Mouse (Mus musculus): ENCODE results near the gene Cabin1. TPM values are rescaled to one million over a fixed set of nuclear protein-coding genes. Genes with fewer than 3 reads are reported as not detected.

The Cabin1 gene
- total and polyA plus RNA-seq, 3 experiments: 27.2 to 115 (median 54.9) TPM

Other genes starting within 250 kb of the Cabin1 start
- gene Snrpd3, start 246.8 kb downstream of the Cabin1 start, total RNA-seq (2012; rRNA removed): 155 TPM in 2 replicates
- gene Snrpd3, start 246.8 kb downstream of the Cabin1 start, polyA plus RNA-seq (2012; ENCODE audit: insufficient read depth in 1 of 2, insufficient read length in 2 of 2, low read depth in 1 of 2, low replicate concordance in 2 of 2, missing spikeins in 1 of 2): 100 to 1,000 TPM in 1 of 2 experiments, not detected in 1; 643 TPM
- 17.7 and 18.7 TPM in 2 replicates for gene Gucd1, start 246.4 kb downstream of the Cabin1 start, total RNA-seq (2012; rRNA removed)
- gene Gucd1, start 246.4 kb downstream of the Cabin1 start, polyA plus RNA-seq (2012; ENCODE audit: insufficient read depth in 1 of 2, insufficient read length in 2 of 2, low read depth in 1 of 2, low replicate concordance in 2 of 2, missing spikeins in 1 of 2): 10 to 100 TPM in 1 of 2 experiments, not detected in 1; 30.7 TPM
- not detected in 2 replicates for gene Lrrc75b, start 204.0 kb downstream of the Cabin1 start, total RNA-seq (2012; rRNA removed)
- gene Lrrc75b, start 204.0 kb downstream of the Cabin1 start, polyA plus RNA-seq (2012; ENCODE audit: insufficient read depth in 1 of 2, insufficient read length in 2 of 2, low read depth in 1 of 2, low replicate concordance in 2 of 2, missing spikeins in 1 of 2): not detected
- 0.46 and 1.4 TPM in 2 replicates for gene Ggt1, start 202.7 kb downstream of the Cabin1 start, total RNA-seq (2012; rRNA removed)
- gene Ggt1, start 202.7 kb downstream of the Cabin1 start, polyA plus RNA-seq (2012; ENCODE audit: insufficient read depth in 1 of 2, insufficient read length in 2 of 2, low read depth in 1 of 2, low replicate concordance in 2 of 2, missing spikeins in 1 of 2): 1 to 10 TPM in 1 of 2 experiments, not detected in 1; 3.2 TPM
- gene Ggt5, start 175.0 kb downstream of the Cabin1 start, total RNA-seq (2012; rRNA removed): 0.03 TPM in 1 of 2 replicates, not detected in the other
- gene Ggt5, start 175.0 kb downstream of the Cabin1 start, polyA plus RNA-seq (2012; ENCODE audit: insufficient read depth in 1 of 2, insufficient read length in 2 of 2, low read depth in 1 of 2, low replicate concordance in 2 of 2, missing spikeins in 1 of 2): under 1 TPM in 1 of 2 experiments, not detected in 1; 0.11 TPM
- 0.07 and 0.12 TPM in 2 replicates for gene Susd2, start 120.3 kb downstream of the Cabin1 start, total RNA-seq (2012; rRNA removed)
- under 1 TPM in 1 of 2 experiments, not detected in 1; 0.15 TPM for gene Susd2, start 120.3 kb downstream of the Cabin1 start, polyA plus RNA-seq (2012; ENCODE audit: insufficient read depth in 1 of 2, insufficient read length in 2 of 2, low read depth in 1 of 2, low replicate concordance in 2 of 2, missing spikeins in 1 of 2)
- gene Ddt, start 9.1 kb upstream of the Cabin1 start, total RNA-seq (2012; rRNA removed): 45.1 and 48.8 TPM in 2 replicates
- 10 to 100 TPM in 1 of 2 experiments, not detected in 1; 63.4 TPM for gene Ddt, start 9.1 kb upstream of the Cabin1 start, polyA plus RNA-seq (2012; ENCODE audit: insufficient read depth in 1 of 2, insufficient read length in 2 of 2, low read depth in 1 of 2, low replicate concordance in 2 of 2, missing spikeins in 1 of 2)
- not detected in 2 replicates for gene Gm20441, start 16.6 kb upstream of the Cabin1 start, total RNA-seq (2012; rRNA removed)
- not detected for gene Gm20441, start 16.6 kb upstream of the Cabin1 start, polyA plus RNA-seq (2012; ENCODE audit: insufficient read depth in 1 of 2, insufficient read length in 2 of 2, low read depth in 1 of 2, low replicate concordance in 2 of 2, missing spikeins in 1 of 2)
- 4.0 TPM in 2 replicates for gene Gstt3, start 17.1 kb upstream of the Cabin1 start, total RNA-seq (2012; rRNA removed)
- 10 to 100 TPM in 1 of 2 experiments, not detected in 1; 10.2 TPM for gene Gstt3, start 17.1 kb upstream of the Cabin1 start, polyA plus RNA-seq (2012; ENCODE audit: insufficient read depth in 1 of 2, insufficient read length in 2 of 2, low read depth in 1 of 2, low replicate concordance in 2 of 2, missing spikeins in 1 of 2)
- gene Gstt1, start 34.2 kb upstream of the Cabin1 start, total RNA-seq (2012; rRNA removed): 1.3 and 2.0 TPM in 2 replicates
- 1 to 10 TPM in 1 of 2 experiments, not detected in 1; 3.8 TPM for gene Gstt1, start 34.2 kb upstream of the Cabin1 start, polyA plus RNA-seq (2012; ENCODE audit: insufficient read depth in 1 of 2, insufficient read length in 2 of 2, low read depth in 1 of 2, low replicate concordance in 2 of 2, missing spikeins in 1 of 2)
- not detected in 2 replicates for gene Gstt4, start 58.2 kb upstream of the Cabin1 start, total RNA-seq (2012; rRNA removed)
- not detected for gene Gstt4, start 58.2 kb upstream of the Cabin1 start, polyA plus RNA-seq (2012; ENCODE audit: insufficient read depth in 1 of 2, insufficient read length in 2 of 2, low read depth in 1 of 2, low replicate concordance in 2 of 2, missing spikeins in 1 of 2)
- gene Gstt2, start 73.1 kb upstream of the Cabin1 start, total RNA-seq (2012; rRNA removed): 4.3 and 4.9 TPM in 2 replicates
- gene Gstt2, start 73.1 kb upstream of the Cabin1 start, polyA plus RNA-seq (2012; ENCODE audit: insufficient read depth in 1 of 2, insufficient read length in 2 of 2, low read depth in 1 of 2, low replicate concordance in 2 of 2, missing spikeins in 1 of 2): 10 to 100 TPM in 1 of 2 experiments, not detected in 1; 10.9 TPM
- gene Mif, start 95.9 kb upstream of the Cabin1 start, total RNA-seq (2012; rRNA removed): 862 and 1,292 TPM in 2 replicates
- gene Mif, start 95.9 kb upstream of the Cabin1 start, polyA plus RNA-seq (2012; ENCODE audit: insufficient read depth in 1 of 2, insufficient read length in 2 of 2, low read depth in 1 of 2, low replicate concordance in 2 of 2, missing spikeins in 1 of 2): 1,000 to 10,000 TPM in 1 of 2 experiments, 100 to 1,000 TPM in 1; 817 to 2,606 TPM
- 0.23 and 0.69 TPM in 2 replicates for gene Derl3, start 129.1 kb upstream of the Cabin1 start, total RNA-seq (2012; rRNA removed)
- 1 to 10 TPM in 1 of 2 experiments, not detected in 1; 1.5 TPM for gene Derl3, start 129.1 kb upstream of the Cabin1 start, polyA plus RNA-seq (2012; ENCODE audit: insufficient read depth in 1 of 2, insufficient read length in 2 of 2, low read depth in 1 of 2, low replicate concordance in 2 of 2, missing spikeins in 1 of 2)
- gene Smarcb1, start 157.3 kb upstream of the Cabin1 start, total RNA-seq (2012; rRNA removed): 91.6 and 91.8 TPM in 2 replicates
- gene Smarcb1, start 157.3 kb upstream of the Cabin1 start, polyA plus RNA-seq (2012; ENCODE audit: insufficient read depth in 1 of 2, insufficient read length in 2 of 2, low read depth in 1 of 2, low replicate concordance in 2 of 2, missing spikeins in 1 of 2): 1,000 to 10,000 TPM in 1 of 2 experiments, 100 to 1,000 TPM in 1; 117 to 2,689 TPM
- gene Chchd10, start 168.8 kb upstream of the Cabin1 start, total RNA-seq (2012; rRNA removed): 143 and 158 TPM in 2 replicates
- 100 to 1,000 TPM in 1 of 2 experiments, not detected in 1; 428 TPM for gene Chchd10, start 168.8 kb upstream of the Cabin1 start, polyA plus RNA-seq (2012; ENCODE audit: insufficient read depth in 1 of 2, insufficient read length in 2 of 2, low read depth in 1 of 2, low replicate concordance in 2 of 2, missing spikeins in 1 of 2)
- 1.3 and 1.5 TPM in 2 replicates for gene Mmp11, start 172.2 kb upstream of the Cabin1 start, total RNA-seq (2012; rRNA removed)
- 1 to 10 TPM in 1 of 2 experiments, not detected in 1; 5.9 TPM for gene Mmp11, start 172.2 kb upstream of the Cabin1 start, polyA plus RNA-seq (2012; ENCODE audit: insufficient read depth in 1 of 2, insufficient read length in 2 of 2, low read depth in 1 of 2, low replicate concordance in 2 of 2, missing spikeins in 1 of 2)
- 0.08 and 0.26 TPM in 2 replicates for gene Gm867, start 176.3 kb upstream of the Cabin1 start, total RNA-seq (2012; rRNA removed)
- gene Gm867, start 176.3 kb upstream of the Cabin1 start, polyA plus RNA-seq (2012; ENCODE audit: insufficient read depth in 1 of 2, insufficient read length in 2 of 2, low read depth in 1 of 2, low replicate concordance in 2 of 2, missing spikeins in 1 of 2): 1 to 10 TPM in 1 of 2 experiments, not detected in 1; 1.6 TPM
- gene Vpreb3, start 178.7 kb upstream of the Cabin1 start, total RNA-seq (2012; rRNA removed): 0.27 TPM in 1 of 2 replicates, not detected in the other
- under 1 TPM in 1 of 2 experiments, not detected in 1; 0.88 TPM for gene Vpreb3, start 178.7 kb upstream of the Cabin1 start, polyA plus RNA-seq (2012; ENCODE audit: insufficient read depth in 1 of 2, insufficient read length in 2 of 2, low read depth in 1 of 2, low replicate concordance in 2 of 2, missing spikeins in 1 of 2)
- not detected in 2 replicates for gene Gm5134, start 190.2 kb upstream of the Cabin1 start, total RNA-seq (2012; rRNA removed)
- gene Gm5134, start 190.2 kb upstream of the Cabin1 start, polyA plus RNA-seq (2012; ENCODE audit: insufficient read depth in 1 of 2, insufficient read length in 2 of 2, low read depth in 1 of 2, low replicate concordance in 2 of 2, missing spikeins in 1 of 2): not detected